Mouse (Mus musculus): ENCODE measurements around the gene Acrbp. TPM values are rescaled to one million over a fixed set of nuclear protein-coding genes. Genes with fewer than 3 reads are reported as not detected.

Acrbp gene
- polyA plus RNA-seq, 1 experiment from 2014 or later: 15.8 TPM

DNA sequence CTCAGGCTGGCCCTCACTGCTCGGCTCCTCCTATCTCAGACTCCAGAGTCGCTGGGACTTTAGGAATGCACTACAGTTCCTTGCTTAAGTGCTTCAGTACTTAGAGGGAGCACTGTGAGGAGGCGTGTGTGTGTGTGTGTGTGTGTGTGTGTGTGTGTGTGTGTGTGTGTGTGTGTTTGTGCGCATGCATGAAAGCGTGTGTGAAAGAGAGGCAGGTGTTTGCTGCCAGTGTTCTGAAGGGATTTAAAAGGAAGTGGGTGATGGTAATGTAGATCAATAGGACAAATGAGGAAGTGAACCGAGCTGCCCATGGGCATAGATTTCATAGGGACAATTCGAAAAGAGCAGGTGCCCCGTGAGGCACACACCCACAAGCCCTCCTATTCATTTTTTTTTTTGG lies 24.3 kb downstream of the Acrbp start:
- no peak for ATAC-seq (replicated peaks; ENCODE audit: low FRiP score)
- Histone ChIP-seq H3K27ac (ENCODE audit: low read depth, low read length) (no peak overlapping the region), H3K4me3 (ENCODE audit: low read depth, low read length) (no peak overlapping the region), H3K9me3 (ENCODE audit: control insufficient read depth, low read length) (no peaks in the 10 kb centered on the region), H3K27me3 (ENCODE audit: control insufficient read depth, insufficient read depth, low read length) (no peaks in the 10 kb centered on the region), H3K9ac (ENCODE audit: low read length) (no peak overlapping the region), H3K4me1 (replicated peaks; ENCODE audit: control insufficient read depth, insufficient read depth, low read length) (peaks cover 2% of the 10 kb centered on the region), H3K36me3 (ENCODE audit: control insufficient read depth, insufficient read depth, low read length) (no peaks in the 10 kb centered on the region), H3K4me2 (ENCODE audit: low read depth, low read length, severe bottlenecking) (no peak overlapping the region)
- WGBS: 74% methylated on average over 8 of the region's 8 CpGs
- no peak for DNase-seq (ENCODE audit: low spot score)

DNA sequence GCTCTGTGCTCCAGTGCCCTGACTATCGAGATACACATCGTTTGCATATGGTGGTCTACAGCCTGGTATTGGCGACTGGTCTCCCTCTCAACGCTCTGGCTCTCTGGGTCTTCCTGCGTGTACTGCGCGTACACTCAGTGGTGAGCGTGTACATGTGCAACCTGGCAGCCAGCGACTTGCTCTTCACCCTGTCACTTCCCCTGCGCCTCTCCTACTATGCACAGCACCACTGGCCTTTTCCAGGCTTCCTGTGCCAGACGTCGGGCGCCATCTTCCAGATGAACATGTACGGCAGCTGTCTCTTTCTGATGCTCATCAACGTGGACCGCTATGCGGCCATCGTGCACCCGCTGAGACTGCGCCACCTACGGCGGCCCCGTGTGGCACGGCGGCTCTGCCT lies 31.9 kb downstream of the Acrbp start:
- peak; percentile 60; the same call in 1 of the 2 replicates for ATAC-seq (replicated peaks; ENCODE audit: low FRiP score)
- peak overlapping the region; percentile 69 for H3K9ac ChIP-seq (ENCODE audit: low read length)
- H3K36me3 ChIP-seq (ENCODE audit: control insufficient read depth, insufficient read depth, low read length): no peaks in the 10 kb centered on the region
- H3K4me2 ChIP-seq (ENCODE audit: low read depth, low read length, severe bottlenecking): peak overlapping the region; percentile 68
- 0 out of 2 replicates have a peak, but pooled peaks cover 2% of the 10 kb centered on the region for H3K4me1 ChIP-seq (replicated peaks; ENCODE audit: control insufficient read depth, insufficient read depth, low read length)
- peak overlapping the region; percentile 72 for H3K27ac ChIP-seq (ENCODE audit: low read depth, low read length)
- peak overlapping the region; percentile 35 for H3K4me3 ChIP-seq (ENCODE audit: low read depth, low read length)
- WGBS: 25% methylated on average over 25 of the region's 25 CpGs
- H3K27me3 ChIP-seq (ENCODE audit: control insufficient read depth, insufficient read depth, low read length): no peaks in the 10 kb centered on the region
- no peaks in the 10 kb centered on the region for H3K9me3 ChIP-seq (ENCODE audit: control insufficient read depth, low read length)
- DNase-seq (ENCODE audit: low spot score): no peak

DNA sequence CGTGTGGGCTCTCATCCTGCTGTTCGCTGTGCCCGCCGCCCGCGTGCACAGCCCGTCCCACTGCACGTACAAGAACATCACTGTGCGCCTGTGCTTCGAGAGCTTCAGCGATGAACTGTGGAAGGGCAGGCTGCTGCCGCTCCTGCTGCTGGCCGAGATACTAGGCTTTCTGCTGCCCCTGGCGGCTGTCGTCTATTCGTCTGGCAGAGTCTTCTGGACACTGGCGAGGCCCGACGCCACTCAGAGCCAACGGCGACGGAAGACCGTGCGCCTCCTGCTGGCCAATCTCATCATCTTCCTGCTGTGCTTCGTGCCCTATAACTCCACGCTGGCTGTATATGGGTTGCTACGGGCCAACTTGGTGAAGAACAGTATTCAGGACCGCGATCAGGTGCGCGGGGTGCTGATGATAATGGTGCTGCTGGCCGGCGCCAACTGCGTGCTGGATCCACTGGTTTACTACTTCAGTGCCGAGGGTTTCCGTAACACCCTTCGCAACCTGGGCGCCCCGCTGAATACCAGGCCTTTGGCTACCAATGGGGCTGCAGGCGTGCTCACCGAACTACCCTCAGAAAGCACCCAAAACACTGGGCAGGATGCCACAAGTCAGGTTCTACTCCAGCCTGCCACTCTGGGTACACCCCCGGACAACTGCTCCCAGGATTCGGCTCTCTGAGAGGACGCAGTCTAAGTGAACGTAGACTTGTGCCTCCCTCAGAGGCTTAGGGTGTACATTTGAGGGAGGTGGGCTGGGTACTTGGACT lies 32.5 kb downstream of the Acrbp start:
- peak overlapping the region; percentile 35 for H3K4me3 ChIP-seq (ENCODE audit: low read depth, low read length)
- H3K27ac ChIP-seq (ENCODE audit: low read depth, low read length): peak overlapping the region; percentile 72
- H3K4me1 ChIP-seq (replicated peaks; ENCODE audit: control insufficient read depth, insufficient read depth, low read length): 0 out of 2 replicates have a peak, but pooled peaks cover 2% of the 10 kb centered on the region
- no peaks in the 10 kb centered on the region for H3K36me3 ChIP-seq (ENCODE audit: control insufficient read depth, insufficient read depth, low read length)
- H3K9ac ChIP-seq (ENCODE audit: low read length): peak overlapping the region; percentile 69
- H3K27me3 ChIP-seq (ENCODE audit: control insufficient read depth, insufficient read depth, low read length): no peaks in the 10 kb centered on the region
- ATAC-seq (replicated peaks; ENCODE audit: low FRiP score): peak; percentile 90
- H3K4me2 ChIP-seq (ENCODE audit: low read depth, low read length, severe bottlenecking): peak overlapping the region; percentile 68
- 21% methylated on average over 45 of the region's 45 CpGs for WGBS
- peak; percentile 96 for DNase-seq (ENCODE audit: low spot score)
- H3K9me3 ChIP-seq (ENCODE audit: control insufficient read depth, low read length): no peaks in the 10 kb centered on the region

DNA sequence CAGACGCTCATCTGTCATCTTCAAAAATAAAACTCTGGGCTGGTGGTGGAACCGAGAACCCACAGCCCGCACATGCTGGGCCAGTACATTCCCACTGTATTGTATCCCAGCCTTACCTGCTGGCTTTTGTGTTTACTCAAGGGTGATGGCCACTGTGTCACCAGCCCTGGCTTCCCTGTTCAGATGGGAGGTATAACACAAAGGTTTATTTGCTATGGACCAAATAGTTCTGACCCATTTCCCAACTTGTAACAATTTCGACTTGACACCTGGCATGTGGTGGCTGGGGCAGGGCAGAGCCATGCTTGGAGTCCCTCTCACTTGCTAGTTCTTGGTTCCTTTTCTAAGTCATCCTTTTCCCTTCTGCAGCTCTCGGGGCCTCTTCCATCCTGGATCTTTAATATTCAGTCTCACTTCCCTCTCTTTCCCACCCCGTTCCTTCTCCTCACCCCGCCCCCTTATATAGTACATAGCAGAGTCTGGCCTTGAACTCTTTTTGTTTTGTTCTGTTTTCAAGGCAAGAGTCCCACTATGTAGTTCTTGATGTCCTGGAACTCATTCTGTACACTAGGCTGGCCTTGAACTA lies 33.4 kb downstream of the Acrbp start:
- H3K9ac ChIP-seq (ENCODE audit: low read length): no peak overlapping the region
- H3K9me3 ChIP-seq (ENCODE audit: control insufficient read depth, low read length): no peaks in the 10 kb centered on the region
- DNase-seq (ENCODE audit: low spot score) (no peak), ATAC-seq (replicated peaks; ENCODE audit: low FRiP score) (no peak)
- H3K27me3 ChIP-seq (ENCODE audit: control insufficient read depth, insufficient read depth, low read length): no peaks in the 10 kb centered on the region
- H3K36me3 ChIP-seq (ENCODE audit: control insufficient read depth, insufficient read depth, low read length): no peaks in the 10 kb centered on the region
- WGBS: 88% methylated on average over 7 of the region's 7 CpGs
- H3K4me2 ChIP-seq (ENCODE audit: low read depth, low read length, severe bottlenecking): no peak overlapping the region
- no peak overlapping the region for H3K27ac ChIP-seq (ENCODE audit: low read depth, low read length)
- H3K4me1 ChIP-seq (replicated peaks; ENCODE audit: control insufficient read depth, insufficient read depth, low read length): 0 out of 2 replicates have a peak, but pooled peaks cover 2% of the 10 kb centered on the region
- H3K4me3 ChIP-seq (ENCODE audit: low read depth, low read length): no peak overlapping the region

DNA sequence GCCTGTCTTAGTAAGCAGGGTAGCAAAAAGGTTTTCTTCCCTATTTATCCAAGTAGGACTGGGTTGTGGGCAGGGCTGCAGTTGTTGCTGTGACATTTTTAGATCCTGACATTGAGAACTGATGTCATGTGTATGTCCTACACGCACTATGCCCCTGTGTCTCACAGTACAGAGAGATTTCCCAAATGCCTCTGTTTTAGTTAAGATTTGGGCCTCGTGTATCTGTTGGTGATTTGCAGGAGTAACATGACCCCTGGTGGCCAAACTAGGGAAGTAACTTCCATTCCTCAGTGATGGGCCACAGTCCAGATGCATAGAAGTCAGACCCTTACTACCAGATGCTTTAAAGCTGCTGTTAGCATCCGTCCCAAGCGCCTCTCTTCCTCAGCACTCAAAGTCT lies 34.9 kb downstream of the Acrbp start:
- 12% methylated on average over 4 of the region's 4 CpGs for WGBS
- DNase-seq (ENCODE audit: low spot score) (peak; percentile 70), ATAC-seq (replicated peaks; ENCODE audit: low FRiP score) (no peak)
- H3K9me3 ChIP-seq (ENCODE audit: control insufficient read depth, low read length): no peaks in the 10 kb centered on the region
- H3K36me3 ChIP-seq (ENCODE audit: control insufficient read depth, insufficient read depth, low read length): no peaks in the 10 kb centered on the region
- H3K9ac ChIP-seq (ENCODE audit: low read length): 0 out of 2 replicates have a peak overlapping the region, but pooled peaks have one; percentile 13
- H3K4me2 ChIP-seq (ENCODE audit: low read depth, low read length, severe bottlenecking): no peak overlapping the region
- H3K27ac ChIP-seq (ENCODE audit: low read depth, low read length): no peak overlapping the region
- H3K4me1 ChIP-seq (replicated peaks; ENCODE audit: control insufficient read depth, insufficient read depth, low read length): peaks cover 11% of the 10 kb centered on the region; the same call in 1 of the 2 replicates
- H3K4me3 ChIP-seq (ENCODE audit: low read depth, low read length): no peak overlapping the region
- H3K27me3 ChIP-seq (ENCODE audit: control insufficient read depth, insufficient read depth, low read length): no peaks in the 10 kb centered on the region

DNA sequence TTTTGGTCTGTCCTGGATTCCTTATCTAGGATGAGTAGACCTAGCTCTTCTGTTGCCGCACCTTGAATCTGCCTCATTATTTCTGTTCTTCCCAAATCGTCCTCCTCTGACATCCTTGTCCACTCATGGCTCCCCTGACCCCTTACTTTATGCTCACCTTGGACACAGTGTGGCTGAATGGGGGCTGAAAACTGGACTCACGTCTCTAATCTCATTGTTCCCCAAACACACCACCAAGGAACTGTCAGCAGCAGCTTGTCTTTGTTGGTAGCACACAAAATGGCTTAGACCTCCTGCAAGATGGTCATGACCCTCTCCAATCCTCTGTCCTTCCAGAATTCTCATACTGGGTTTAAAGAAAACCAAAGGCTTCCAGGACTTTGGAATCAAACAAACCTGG lies 38.4 kb downstream of the Acrbp start:
- H3K4me2 ChIP-seq (ENCODE audit: low read depth, low read length, severe bottlenecking): no peak overlapping the region
- DNase-seq (ENCODE audit: low spot score) (no peak), ATAC-seq (replicated peaks; ENCODE audit: low FRiP score) (no peak)
- H3K9ac ChIP-seq (ENCODE audit: low read length): no peak overlapping the region
- no peaks in the 10 kb centered on the region for H3K9me3 ChIP-seq (ENCODE audit: control insufficient read depth, low read length)
- H3K36me3 ChIP-seq (ENCODE audit: control insufficient read depth, insufficient read depth, low read length): no peaks in the 10 kb centered on the region
- H3K27me3 ChIP-seq (ENCODE audit: control insufficient read depth, insufficient read depth, low read length): no peaks in the 10 kb centered on the region
- H3K4me1 ChIP-seq (replicated peaks; ENCODE audit: control insufficient read depth, insufficient read depth, low read length): peaks cover 23% of the 10 kb centered on the region
- 66% methylated on average over 3 of the region's 3 CpGs for WGBS
- no peak overlapping the region for H3K4me3 ChIP-seq (ENCODE audit: low read depth, low read length)
- H3K27ac ChIP-seq (ENCODE audit: low read depth, low read length): peak overlapping the region; percentile 94; the same call in 1 of the 2 replicates

DNA sequence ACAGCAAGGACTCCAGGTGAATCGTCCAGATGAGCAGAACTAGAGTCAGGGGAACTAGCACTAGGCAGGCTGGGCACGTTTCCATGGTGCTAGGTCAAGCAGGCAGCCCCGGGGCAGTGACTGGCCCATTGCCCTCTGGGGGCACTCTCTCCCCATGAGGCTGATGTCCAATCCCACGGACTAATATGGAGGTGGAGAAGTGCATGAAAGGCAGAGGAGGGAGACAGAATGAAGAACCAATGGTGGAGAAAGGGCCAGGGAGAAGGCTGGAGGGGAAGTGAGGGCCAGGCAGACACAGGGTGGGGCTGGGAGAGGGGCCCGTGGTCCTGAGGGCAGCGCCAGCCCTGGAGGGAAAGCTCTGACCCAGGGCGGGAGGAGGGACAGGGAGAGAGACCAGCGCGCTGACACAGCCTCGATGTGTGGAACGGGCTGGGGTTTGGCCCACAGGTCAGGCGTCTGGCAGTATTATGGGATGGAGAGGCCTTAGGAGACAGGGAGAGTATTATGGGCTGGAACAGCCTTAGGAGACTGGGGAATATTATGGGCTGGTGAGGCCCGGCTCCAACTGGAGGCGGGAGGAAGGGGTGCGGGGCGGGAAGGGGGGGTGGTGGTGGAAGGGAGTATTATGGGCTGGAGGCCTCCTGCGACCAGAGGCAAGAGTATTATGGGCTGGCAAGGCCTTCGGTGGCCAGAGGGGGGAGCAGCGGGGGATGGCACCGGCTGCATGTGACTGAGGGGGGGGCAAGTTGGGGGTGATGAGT lies 39.3 kb downstream of the Acrbp start:
- no peaks in the 10 kb centered on the region for H3K9me3 ChIP-seq (ENCODE audit: control insufficient read depth, low read length)
- H3K27me3 ChIP-seq (ENCODE audit: control insufficient read depth, insufficient read depth, low read length): no peaks in the 10 kb centered on the region
- peaks cover 23% of the 10 kb centered on the region for H3K4me1 ChIP-seq (replicated peaks; ENCODE audit: control insufficient read depth, insufficient read depth, low read length)
- H3K36me3 ChIP-seq (ENCODE audit: control insufficient read depth, insufficient read depth, low read length): no peaks in the 10 kb centered on the region
- 3% methylated on average over 20 of the region's 20 CpGs for WGBS
- H3K4me2 ChIP-seq (ENCODE audit: low read depth, low read length, severe bottlenecking): peak overlapping the region; percentile 48; the same call in 1 of the 2 replicates
- ATAC-seq (replicated peaks; ENCODE audit: low FRiP score) (peak; percentile 86), DNase-seq (ENCODE audit: low spot score) (peak; percentile 91)
- H3K27ac ChIP-seq (ENCODE audit: low read depth, low read length): peak overlapping the region; percentile 94
- peak overlapping the region; percentile 11; the same call in 1 of the 2 replicates for H3K4me3 ChIP-seq (ENCODE audit: low read depth, low read length)
- peak overlapping the region; percentile 57 for H3K9ac ChIP-seq (ENCODE audit: low read length)

DNA sequence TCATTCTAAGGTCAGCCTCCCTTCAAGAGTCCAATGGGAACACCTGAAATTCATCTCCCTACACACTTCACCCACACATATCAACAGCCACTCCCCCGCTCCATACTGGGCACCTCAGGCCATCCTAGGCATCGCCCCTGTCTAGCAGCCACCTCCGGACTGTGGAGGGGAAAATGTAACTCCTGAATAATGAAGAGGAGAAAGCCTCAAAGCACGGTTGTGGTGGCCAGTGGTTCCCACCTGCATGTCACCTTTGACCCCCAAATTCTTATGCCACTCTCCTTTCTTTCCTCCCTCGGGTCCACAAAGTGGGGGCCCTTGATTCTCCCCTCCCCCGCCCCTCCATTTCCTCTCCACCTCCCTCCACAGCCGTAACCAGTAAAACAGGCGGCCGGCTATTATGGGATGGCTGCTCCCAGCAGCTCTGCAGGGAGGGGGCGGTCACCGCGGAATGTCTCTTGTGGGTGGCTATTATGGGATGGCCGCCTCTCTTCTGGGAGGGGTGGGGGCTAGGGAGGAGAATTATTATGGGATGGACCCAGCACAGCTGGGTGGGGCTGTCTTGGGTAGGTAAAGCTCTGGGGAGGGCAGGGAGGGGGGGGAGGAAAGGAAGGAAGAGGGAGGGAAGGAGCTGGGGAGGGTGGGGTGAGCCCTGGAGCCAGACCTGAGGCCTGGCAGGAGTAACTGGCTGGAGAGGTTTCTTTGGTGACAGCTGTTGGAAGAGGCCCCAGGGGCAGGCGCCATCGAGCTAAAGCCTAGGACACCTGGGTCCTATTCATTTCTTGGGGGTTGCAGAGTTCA lies 40.2 kb downstream of the Acrbp start:
- no peaks in the 10 kb centered on the region for H3K27me3 ChIP-seq (ENCODE audit: control insufficient read depth, insufficient read depth, low read length)
- no peaks in the 10 kb centered on the region for H3K9me3 ChIP-seq (ENCODE audit: control insufficient read depth, low read length)
- peak overlapping the region; percentile 57 for H3K9ac ChIP-seq (ENCODE audit: low read length)
- peak overlapping the region; percentile 48 for H3K4me2 ChIP-seq (ENCODE audit: low read depth, low read length, severe bottlenecking)
- H3K4me1 ChIP-seq (replicated peaks; ENCODE audit: control insufficient read depth, insufficient read depth, low read length): peaks cover 23% of the 10 kb centered on the region
- 4% methylated on average over 15 of the region's 15 CpGs for WGBS
- peak; percentile 76 for ATAC-seq (replicated peaks; ENCODE audit: low FRiP score)
- H3K36me3 ChIP-seq (ENCODE audit: control insufficient read depth, insufficient read depth, low read length): no peaks in the 10 kb centered on the region
- peak; percentile 83 for DNase-seq (ENCODE audit: low spot score)
- H3K4me3 ChIP-seq (ENCODE audit: low read depth, low read length): peak overlapping the region; percentile 11; the same call in 1 of the 2 replicates
- peak overlapping the region; percentile 94 for H3K27ac ChIP-seq (ENCODE audit: low read depth, low read length)

Measured in forebrain, embryonic 11.5 days (tissue).